Mouse (Mus musculus) heart, embryonic 11.5 days (tissue): Measurements from ENCODE around the gene Atg9b. TPM values are rescaled to one million over a fixed set of nuclear protein-coding genes. Genes with fewer than 3 reads are reported as not detected.

Experiments used
- ATAC-seq: fragments of 200-750 bp; cut with Nextera tagmentation; replicated peaks from 2 replicates; pipeline ENCODE4 v1.8.0; 2017; ENCODE audit warnings: moderate library complexity; ENCODE audit not compliant: insufficient number of reproducible peaks, low FRiP score, low TSS enrichment
- H3K27ac ChIP-seq: fragments of 300-500 bp; sonication (generic); 2 replicates; pipeline ENCODE4 v1.5.1; 2014; ENCODE audit warnings: mild to moderate bottlenecking, low read depth, low read length
- H3K27me3 ChIP-seq: fragments of 300-500 bp; sonication (generic); 2 replicates; pipeline ENCODE4 v1.6.1; 2014; ENCODE audit warnings: mild to moderate bottlenecking, low read length, mixed read lengths; ENCODE audit not compliant: control insufficient read depth, insufficient read depth
- H3K36me3 ChIP-seq: fragments of 300-500 bp; sonication (generic); 2 replicates; pipeline ENCODE4 v1.6.1; 2014; ENCODE audit warnings: mild to moderate bottlenecking, low read length, moderate library complexity, mixed read lengths; ENCODE audit not compliant: control insufficient read depth, insufficient read depth
- H3K4me1 ChIP-seq: fragments of 300-500 bp; sonication (generic); 2 replicates; pipeline ENCODE4 v1.6.1; 2014; ENCODE audit warnings: low read length; ENCODE audit not compliant: control insufficient read depth, insufficient read depth
- H3K4me2 ChIP-seq: fragments of 300-500 bp; sonication (generic); 2 replicates; pipeline ENCODE4 v1.6.1; 2014; ENCODE audit warnings: mild to moderate bottlenecking, moderate library complexity
- H3K4me3 ChIP-seq: fragments of 300-500 bp; sonication (generic); 2 replicates; pipeline ENCODE4 v1.5.1; 2014; ENCODE audit warnings: low read depth, low read length
- H3K9ac ChIP-seq: fragments of 300-500 bp; sonication (generic); 2 replicates; pipeline ENCODE4 v1.6.1; 2014; ENCODE audit warnings: mild to moderate bottlenecking, low read depth, low read length, moderate library complexity
- H3K9me3 ChIP-seq: fragments of 300-500 bp; sonication (generic); replicated peaks from 2 replicates; pipeline ENCODE4 v1.6.1; 2016; ENCODE audit warnings: low read length; ENCODE audit not compliant: control insufficient read depth
- WGBS: fragments of 180-500 bp; shearing (Covaris S2); extraction: QIAGEN DNeasy Blood & Tissue Kit; methylation state at CpG from one replicate; pipeline ENCODE4 v1.1.7; 2014; ENCODE audit not compliant: insufficient replicate concordance; 5-methylcytosine and 5-hydroxymethylcytosine counted together
- polyA plus RNA-seq: library from polyadenylated mRNA; unstranded; fragments of >200 nt; fragmentation: Nextera tagmentation; extraction: Ambion mirVana; gene quantifications from 2 replicates; pipeline ENCODE4 v1.2.1, GENCODE M21; 2014

Atg9b gene
- polyA plus RNA-seq, 1 experiment from 2014 or later, result 0.49 TPM

DNA sequence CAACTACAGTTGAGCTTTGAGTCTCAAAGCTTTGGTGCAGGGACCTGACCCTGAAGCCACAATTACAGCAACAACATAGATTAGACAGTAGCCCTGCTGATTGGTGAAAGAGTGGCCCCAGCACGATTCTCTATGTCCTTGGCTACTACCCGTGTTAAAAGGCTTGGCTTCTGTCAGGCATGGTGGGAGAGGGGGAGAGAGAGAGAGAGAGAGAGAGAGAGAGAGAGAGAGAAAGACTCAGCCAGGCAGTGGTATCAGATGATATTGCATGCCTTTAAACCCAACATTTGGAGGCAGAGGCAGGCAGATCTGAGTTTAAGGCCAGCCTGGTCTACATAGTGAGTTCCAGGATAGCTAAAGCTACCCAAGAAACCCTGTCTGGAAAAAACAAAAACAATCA is 10.0 kb downstream of the Atg9b start:
- no peaks in the 10 kb centered on the region for H3K36me3 ChIP-seq
- H3K27me3 ChIP-seq, result peaks cover 2% of the 10 kb centered on the region; the same call in 1 of the 2 replicates
- ATAC-seq, result no peak
- H3K4me1 ChIP-seq, result peaks cover 24% of the 10 kb centered on the region
- H3K27ac ChIP-seq, result no peak overlapping the region
- 67% methylated on average over 2 of the region's 2 CpGs for WGBS
- no peaks in the 10 kb centered on the region for H3K9me3 ChIP-seq
- no peak overlapping the region for H3K4me2 ChIP-seq
- no peak overlapping the region for H3K4me3 ChIP-seq
- no peak overlapping the region for H3K9ac ChIP-seq

DNA sequence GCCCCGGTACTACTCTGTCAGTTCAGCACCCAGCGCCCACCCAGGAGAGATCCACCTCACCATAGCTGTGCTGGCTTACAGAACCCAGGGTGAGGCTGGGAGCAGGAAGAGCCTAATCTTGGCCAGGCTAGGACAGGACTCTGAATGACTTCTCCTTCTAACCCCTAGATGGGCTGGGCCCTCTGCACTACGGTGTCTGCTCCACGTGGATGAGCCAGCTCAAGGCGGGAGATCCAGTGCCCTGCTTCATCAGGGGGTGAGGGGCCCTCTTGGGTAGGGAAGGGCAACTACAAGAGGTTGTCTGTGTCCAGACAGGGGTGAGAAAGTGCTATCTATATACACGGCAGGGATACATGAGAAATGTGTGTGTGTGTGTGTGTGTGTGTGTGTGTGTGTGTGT is 10.5 kb downstream of the Atg9b start:
- Histone ChIP-seq H3K4me1 (peaks cover 24% of the 10 kb centered on the region), H3K27me3 (peaks cover 2% of the 10 kb centered on the region; the same call in 1 of the 2 replicates), H3K4me2 (no peak overlapping the region), H3K27ac (no peak overlapping the region), H3K36me3 (no peaks in the 10 kb centered on the region), H3K9ac (no peak overlapping the region), H3K9me3 (no peaks in the 10 kb centered on the region), H3K4me3 (no peak overlapping the region)
- WGBS, result 71% methylated on average over 6 of the region's 6 CpGs
- no peak for ATAC-seq

DNA sequence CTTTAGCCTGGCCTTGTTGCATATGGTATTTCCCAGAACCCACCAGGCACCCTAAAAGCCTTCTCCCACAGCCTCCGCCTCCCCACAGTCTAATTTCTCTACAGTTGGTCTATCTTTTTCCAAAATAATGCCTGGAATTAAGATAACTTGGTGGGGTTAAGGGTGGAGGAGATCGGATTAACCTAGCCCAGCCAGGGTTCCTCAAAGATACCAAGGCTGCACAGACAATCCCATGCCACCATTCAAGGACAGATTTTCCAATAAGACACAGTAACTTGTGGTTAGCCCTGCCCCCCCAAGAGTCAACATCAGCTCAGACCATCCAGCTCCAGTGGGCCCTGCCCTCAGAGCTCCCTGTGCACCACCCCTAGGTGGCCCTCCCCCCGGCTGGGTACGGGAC is 11.4 kb downstream of the Atg9b start:
- Histone ChIP-seq H3K9me3 (no peaks in the 10 kb centered on the region), H3K4me2 (no peak overlapping the region), H3K27me3 (no peaks in the 10 kb centered on the region), H3K4me1 (peaks cover 24% of the 10 kb centered on the region), H3K36me3 (no peaks in the 10 kb centered on the region), H3K9ac (no peak overlapping the region), H3K27ac (no peak overlapping the region), H3K4me3 (no peak overlapping the region)
- ATAC-seq, result no peak
- WGBS, result 76% methylated on average over 4 of the region's 4 CpGs

DNA sequence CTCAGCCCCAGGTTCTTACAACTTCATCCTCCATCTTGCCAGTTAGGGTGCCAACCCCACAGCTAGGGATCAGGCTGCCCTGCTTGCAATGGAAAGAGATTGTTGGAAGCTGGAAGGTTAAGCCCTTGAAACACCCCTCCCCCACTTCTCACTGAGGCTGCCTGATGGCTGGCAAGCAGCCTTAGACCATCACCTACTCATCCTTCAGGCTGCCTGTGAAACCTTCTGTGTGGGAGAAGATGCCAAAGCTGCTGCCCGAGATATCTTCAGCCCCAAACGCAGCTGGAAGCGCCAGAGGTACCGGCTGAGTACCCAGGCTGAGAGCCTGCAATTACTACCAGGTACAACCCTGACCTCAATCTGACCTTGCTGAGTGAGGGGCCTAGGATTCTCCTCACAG is 12.4 kb downstream of the Atg9b start:
- H3K9me3 ChIP-seq, result no peaks in the 10 kb centered on the region
- peaks cover 16% of the 10 kb centered on the region for H3K4me1 ChIP-seq
- H3K36me3 ChIP-seq, result no peaks in the 10 kb centered on the region
- 47% methylated on average over 4 of the region's 4 CpGs for WGBS
- H3K4me3 ChIP-seq, result no peak overlapping the region
- no peak overlapping the region for H3K9ac ChIP-seq
- ATAC-seq, result no peak
- no peak overlapping the region for H3K4me2 ChIP-seq
- no peaks in the 10 kb centered on the region for H3K27me3 ChIP-seq
- H3K27ac ChIP-seq, result no peak overlapping the region; the same call in 1 of the 2 replicates

DNA sequence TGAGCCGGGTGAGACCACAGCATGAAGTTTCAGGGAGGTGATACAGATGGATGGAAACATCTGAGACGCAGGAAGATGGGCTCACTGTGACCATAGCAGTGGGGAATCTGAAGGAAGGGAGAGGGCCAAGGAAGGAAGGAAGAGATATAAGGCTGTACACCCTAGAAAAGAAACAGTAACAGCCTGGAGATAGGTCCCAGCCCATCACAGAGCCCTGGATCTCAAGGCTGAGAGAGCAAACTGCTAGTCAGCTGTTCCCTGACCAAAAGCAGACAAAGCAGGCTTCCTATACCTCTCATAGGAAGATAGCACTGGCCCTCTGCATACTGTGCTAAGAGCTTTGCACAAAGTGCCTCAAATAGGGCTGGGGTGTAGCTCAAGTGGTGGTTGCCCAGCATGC is 13.2 kb downstream of the Atg9b start:
- Histone ChIP-seq H3K4me2 (no peak overlapping the region), H3K4me1 (peaks cover 17% of the 10 kb centered on the region), H3K9ac (no peak overlapping the region), H3K27me3 (no peaks in the 10 kb centered on the region), H3K27ac (no peak overlapping the region), H3K36me3 (no peaks in the 10 kb centered on the region), H3K4me3 (no peak overlapping the region), H3K9me3 (no peaks in the 10 kb centered on the region)
- no peak for ATAC-seq
- 63% methylated on average over 2 of the region's 2 CpGs for whole genome bisulfite sequencing

DNA sequence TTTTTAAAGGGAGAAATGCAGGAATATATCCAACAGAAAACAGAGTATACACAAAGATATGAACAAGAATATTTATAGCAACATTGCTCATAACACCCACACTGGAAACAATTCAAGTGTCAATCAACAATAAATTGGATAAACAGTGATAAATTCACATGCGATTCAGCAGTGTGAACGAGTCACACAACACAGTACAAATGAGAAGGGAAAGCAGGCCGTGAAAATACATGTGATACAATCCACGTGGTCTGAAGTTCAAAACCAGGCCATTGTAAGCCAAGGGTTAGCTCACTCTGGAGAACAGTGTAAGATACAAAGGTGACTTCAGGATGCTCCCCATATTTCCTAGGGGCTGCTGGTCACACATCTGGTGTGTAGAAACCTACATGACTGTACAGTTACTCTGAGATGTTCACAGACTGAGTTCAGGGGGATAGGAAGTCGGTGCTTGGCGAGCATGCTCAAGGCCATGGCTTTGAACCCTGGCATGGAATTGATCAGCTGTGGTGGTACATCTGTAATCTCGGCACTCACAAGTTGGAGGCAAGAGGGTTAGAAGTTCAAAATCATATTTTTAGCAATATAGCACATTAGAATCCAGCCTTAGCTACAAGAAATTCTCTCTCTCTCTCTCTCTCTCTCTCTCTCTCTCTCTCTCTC is 17.1 kb downstream of the Atg9b start:
- ATAC-seq, result no peak
- Histone ChIP-seq H3K4me2 (no peak overlapping the region), H3K9ac (no peak overlapping the region), H3K27ac (no peak overlapping the region), H3K36me3 (no peaks in the 10 kb centered on the region), H3K9me3 (no peaks in the 10 kb centered on the region), H3K4me1 (peaks cover 7% of the 10 kb centered on the region), H3K27me3 (no peaks in the 10 kb centered on the region), H3K4me3 (no peak overlapping the region)
- 68% methylated on average over 7 of the region's 7 CpGs for WGBS

DNA sequence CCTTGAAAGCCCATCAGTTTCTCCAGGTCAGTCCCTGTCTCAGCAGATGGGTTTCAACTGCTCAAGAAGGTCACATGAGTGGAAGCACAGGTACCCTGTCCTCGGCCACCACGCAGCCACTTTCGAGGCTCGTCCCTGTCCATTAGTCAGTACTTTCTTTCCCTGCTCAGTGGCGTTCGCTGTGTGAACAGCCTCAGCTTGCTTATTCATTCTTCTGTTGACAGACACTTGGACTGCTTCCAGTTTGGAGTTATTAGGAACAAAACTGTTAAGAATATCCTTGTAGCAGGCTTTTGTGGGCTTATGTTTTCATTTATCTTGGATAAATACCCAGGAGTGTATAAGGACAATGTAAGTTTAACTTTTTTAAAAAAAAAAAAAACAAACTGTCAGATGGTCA is 17.7 kb downstream of the Atg9b start:
- H3K27ac ChIP-seq, result no peak overlapping the region
- ATAC-seq, result no peak
- H3K4me2 ChIP-seq, result no peak overlapping the region
- peaks cover 2% of the 10 kb centered on the region for H3K4me1 ChIP-seq
- H3K36me3 ChIP-seq, result no peaks in the 10 kb centered on the region
- no peak overlapping the region for H3K9ac ChIP-seq
- WGBS, result 39% methylated on average over 6 of the region's 6 CpGs
- H3K27me3 ChIP-seq, result no peaks in the 10 kb centered on the region
- no peak overlapping the region for H3K4me3 ChIP-seq
- no peaks in the 10 kb centered on the region for H3K9me3 ChIP-seq

DNA sequence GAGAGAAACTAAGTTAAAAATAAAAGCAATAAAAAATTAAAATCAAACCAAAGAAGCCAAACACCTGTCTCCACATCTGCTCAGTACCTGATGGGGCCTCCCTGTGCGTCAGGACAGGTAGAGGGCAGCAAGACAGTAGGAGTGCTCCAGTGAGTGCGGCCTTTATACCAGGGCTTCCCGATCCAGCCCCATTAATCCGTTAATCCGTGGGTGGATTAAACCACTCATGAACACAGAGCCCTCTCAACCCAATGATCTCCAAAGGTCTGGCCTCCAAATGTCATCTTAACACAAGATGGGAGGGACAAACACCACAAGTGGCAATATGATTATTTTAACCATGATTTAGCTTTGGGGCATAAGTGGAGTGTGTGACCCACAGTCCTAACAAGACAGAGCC is 18.1 kb downstream of the Atg9b start:
- H3K9ac ChIP-seq, result no peak overlapping the region
- H3K4me3 ChIP-seq, result no peak overlapping the region
- no peaks in the 10 kb centered on the region for H3K36me3 ChIP-seq
- WGBS, result 72% methylated on average over 5 of the region's 5 CpGs
- peaks cover 2% of the 10 kb centered on the region for H3K4me1 ChIP-seq
- no peaks in the 10 kb centered on the region for H3K9me3 ChIP-seq
- no peaks in the 10 kb centered on the region for H3K27me3 ChIP-seq
- ATAC-seq, result no peak
- H3K27ac ChIP-seq, result no peak overlapping the region
- no peak overlapping the region for H3K4me2 ChIP-seq

DNA sequence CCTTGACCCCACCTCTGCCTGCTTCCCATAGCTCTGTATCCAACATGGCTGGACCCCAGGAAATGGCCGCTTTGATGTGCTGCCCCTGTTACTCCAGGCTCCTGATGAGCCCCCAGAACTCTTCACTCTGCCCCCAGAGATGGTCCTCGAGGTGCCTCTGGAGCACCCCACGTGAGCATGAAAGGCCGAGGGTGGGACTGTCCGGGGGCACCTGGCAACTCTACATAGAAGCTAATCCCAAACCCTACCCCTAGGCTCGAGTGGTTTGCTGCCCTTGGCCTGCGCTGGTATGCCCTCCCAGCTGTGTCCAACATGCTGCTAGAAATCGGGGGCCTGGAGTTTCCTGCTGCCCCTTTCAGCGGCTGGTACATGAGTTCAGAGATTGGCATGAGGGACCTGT is 22.2 kb downstream of the Atg9b start:
- Histone ChIP-seq H3K9me3 (no peaks in the 10 kb centered on the region), H3K4me2 (no peak overlapping the region), H3K27ac (no peak overlapping the region), H3K4me1 (peaks cover 10% of the 10 kb centered on the region), H3K9ac (no peak overlapping the region), H3K27me3 (no peaks in the 10 kb centered on the region), H3K36me3 (no peaks in the 10 kb centered on the region; the same call in 1 of the 2 replicates), H3K4me3 (no peak overlapping the region)
- ATAC-seq, result no peak
- 84% methylated on average over 9 of the region's 9 CpGs for WGBS
